Comparison of ENCODE assay signal across 25 mouse cellular contexts in the genomic region with DNA sequence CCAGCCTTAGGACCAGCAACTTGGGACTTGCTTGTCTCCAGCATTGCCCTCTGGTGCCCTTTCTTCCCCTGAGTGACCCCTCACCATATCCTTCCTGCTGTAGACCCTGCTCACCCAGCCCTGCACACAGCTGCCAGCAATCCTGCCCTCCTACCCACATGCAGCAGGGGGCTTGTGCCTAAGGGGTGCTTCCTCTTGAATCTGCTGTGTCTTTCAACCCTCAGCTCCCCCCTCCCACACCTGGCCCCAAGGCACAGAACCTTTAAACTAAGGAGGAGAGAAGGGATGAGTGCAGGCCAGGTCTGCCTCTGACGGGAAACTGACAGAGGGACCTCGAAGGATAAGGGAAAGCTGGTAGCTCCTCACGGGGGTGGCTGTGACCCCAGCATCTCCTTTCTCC. TPM values are rescaled to one million over a fixed set of nuclear protein-coding genes. Genes with fewer than 3 reads are reported as not detected.
A peak's percentile ranks its signal among the peaks of the same experiment; 100 is the strongest.
DNase-seq lines count a peak whose midpoint lies in the region; ATAC-seq and TF ChIP-seq lines count a peak whose summit lies in the region.
"Had no signal": no experiment of that assay in that cellular context is flagged by ENCODE, and none has a peak within 500 bp of the region (broad histone marks: within the 10 kb centered on the region; RNA-seq: fewer than 3 reads in every experiment).

No protein-coding gene starts in this region.

- H3K4me3 ChIP-seq in heart, embryonic 12.5 days: no peak overlapping the region
- H3K4me3 ChIP-seq in heart, embryonic 11.5 days (ENCODE audit: low read depth, low read length): no peak overlapping the region
- no peak overlapping the region for H3K4me3 ChIP-seq in thymus, adult 2 months (ENCODE audit: control insufficient read depth, insufficient read depth, low read length)
- H3K4me3 ChIP-seq in intestine, embryonic 15.5 days (replicated peaks): no peak overlapping the region
- H3K4me3 ChIP-seq: embryonic facial prominence, embryonic 13.5 days; embryonic facial prominence, embryonic 15.5 days; erythroblast, embryonic 14.5 days; forebrain, embryonic 10.5 days; forebrain, embryonic 12.5 days had no signal

- no peaks in the 10 kb centered on the region for H3K9me3 ChIP-seq in heart, embryonic 12.5 days (replicated peaks)
- no peaks in the 10 kb centered on the region for H3K9me3 ChIP-seq in heart, embryonic 11.5 days (replicated peaks; ENCODE audit: control insufficient read depth, low read length)
- no peaks in the 10 kb centered on the region for H3K9me3 ChIP-seq in intestine, embryonic 15.5 days
- H3K9me3 ChIP-seq: embryonic facial prominence, embryonic 13.5 days; embryonic facial prominence, embryonic 15.5 days; forebrain, embryonic 10.5 days; forebrain, embryonic 12.5 days had no signal

- H3K36me3 ChIP-seq in heart, embryonic 12.5 days: peaks cover 19% of the 10 kb centered on the region
- H3K36me3 ChIP-seq in heart, embryonic 11.5 days (ENCODE audit: control insufficient read depth, insufficient read depth, low read length): no peaks in the 10 kb centered on the region
- 0 out of 2 replicates have a peak, but pooled peaks cover 3% of the 10 kb centered on the region for H3K36me3 ChIP-seq in thymus, adult 2 months (ENCODE audit: control insufficient read depth, insufficient read depth, low read length)
- 0 out of 2 replicates have a peak, but pooled peaks cover 2% of the 10 kb centered on the region for H3K36me3 ChIP-seq in intestine, embryonic 15.5 days

- TF ChIP-seq CTCF in thymus, adult 2 months (IDR thresholded peaks at IDR 0.05; ENCODE audit: borderline replicate concordance, control insufficient read depth, extremely low read depth, insufficient read depth, low read length, poor library complexity): peak; percentile 38; the same call in 1 of the 2 replicates

- no peak for DNase-seq in thymus, adult 2 months
- no peak for DNase-seq in thymus, adult 18-20 months
- DNase-seq in thymus, postnatal 10 days (ENCODE audit: low spot score in 2 of 2): peak; percentile 45 to 49
- DNase-seq in thymus, postnatal 14 days: peak; percentile 64
- no peak for DNase-seq in cerebellum, adult 9-11 months
- DNase-seq: adrenal gland, adult 2 months; adrenal gland, postnatal 10 days; adrenal gland, postnatal 25 days; cerebellum, adult 11 months; cerebellum, adult 18-20 months; cerebellum, adult 8-10 months; cerebellum, postnatal 10 days; cerebellum, postnatal 25 days; embryo, embryonic 11 days had no signal

- H3K4me1 ChIP-seq in heart, embryonic 12.5 days (replicated peaks): peaks cover 23% of the 10 kb centered on the region
- H3K4me1 ChIP-seq in heart, embryonic 11.5 days (ENCODE audit: control insufficient read depth, insufficient read depth, low read length): peaks cover 21% of the 10 kb centered on the region
- H3K4me1 ChIP-seq in thymus, adult 2 months (replicated peaks; ENCODE audit: control insufficient read depth, insufficient read depth, low read length): peaks cover 39% of the 10 kb centered on the region
- H3K4me1 ChIP-seq in intestine, embryonic 15.5 days (replicated peaks): no peaks in the 10 kb centered on the region
- H3K4me1 ChIP-seq: embryonic facial prominence, embryonic 13.5 days; embryonic facial prominence, embryonic 15.5 days had no signal

- WGBS in heart, embryonic 12.5 days: 58% methylated on average over 3 of the region's 3 CpGs
- 58% methylated on average over 3 of the region's 3 CpGs for WGBS in heart, embryonic 11.5 days (ENCODE audit: insufficient replicate concordance)
- WGBS in thymus, adult 2 months: 74% methylated on average over 3 of the region's 3 CpGs
- 78% methylated on average over 3 of the region's 3 CpGs for WGBS in intestine, embryonic 15.5 days

- H3K4me2 ChIP-seq in heart, embryonic 12.5 days: no peak overlapping the region
- no peak overlapping the region for H3K4me2 ChIP-seq in heart, embryonic 11.5 days
- no peak overlapping the region for H3K4me2 ChIP-seq in intestine, embryonic 15.5 days (replicated peaks)
- H3K4me2 ChIP-seq: embryonic facial prominence, embryonic 13.5 days; embryonic facial prominence, embryonic 15.5 days; forebrain, embryonic 12.5 days had no signal

- peaks cover 56% of the 10 kb centered on the region for H3K27me3 ChIP-seq in heart, embryonic 12.5 days (replicated peaks)
- H3K27me3 ChIP-seq in heart, embryonic 11.5 days (ENCODE audit: control insufficient read depth, insufficient read depth, low read length): peaks cover 17% of the 10 kb centered on the region
- H3K27me3 ChIP-seq in thymus, adult 2 months (ENCODE audit: control insufficient read depth, insufficient read depth, low read length): no peaks in the 10 kb centered on the region
- peaks cover 17% of the 10 kb centered on the region for H3K27me3 ChIP-seq in intestine, embryonic 15.5 days (replicated peaks)

- no peak for ATAC-seq in heart, embryonic 12.5 days (ENCODE audit: insufficient number of reproducible peaks, low FRiP score)
- ATAC-seq in heart, embryonic 11.5 days (replicated peaks; ENCODE audit: insufficient number of reproducible peaks, low FRiP score, low TSS enrichment): no peak
- ATAC-seq in intestine, embryonic 15.5 days: no peak
- ATAC-seq: forebrain, embryonic 14.5 days; forebrain, embryonic 16.5 days had no signal

- TF ChIP-seq POLR2A in thymus, adult 2 months (IDR thresholded peaks at IDR 0.05; ENCODE audit: control insufficient read depth, extremely low read depth, insufficient read depth, low read length, poor library complexity): no peak

- H3K27ac ChIP-seq in heart, embryonic 12.5 days (ENCODE audit: poor library complexity, severe bottlenecking): no peak overlapping the region
- H3K27ac ChIP-seq in heart, embryonic 11.5 days (ENCODE audit: low read depth, low read length): no peak overlapping the region
- H3K27ac ChIP-seq in thymus, adult 2 months (ENCODE audit: control insufficient read depth, insufficient read depth, low read length): no peak overlapping the region
- H3K27ac ChIP-seq in intestine, embryonic 15.5 days: no peak overlapping the region
- H3K27ac ChIP-seq: embryonic facial prominence, embryonic 13.5 days; embryonic facial prominence, embryonic 15.5 days; forebrain, embryonic 10.5 days; forebrain, embryonic 12.5 days had no signal

- 0 out of 2 replicates have a peak overlapping the region, but pooled peaks have one; percentile 21 for H3K9ac ChIP-seq in heart, embryonic 12.5 days
- H3K9ac ChIP-seq in heart, embryonic 11.5 days (ENCODE audit: low read depth, low read length): no peak overlapping the region
- no peak overlapping the region for H3K9ac ChIP-seq in intestine, embryonic 15.5 days
- H3K9ac ChIP-seq: embryonic facial prominence, embryonic 13.5 days; embryonic facial prominence, embryonic 15.5 days; forebrain, embryonic 12.5 days had no signal

RNA-seq across cellular contexts. Expression of a gene that starts 24.3 kb away (rescaled TPM):
- polyA plus RNA-seq in heart, embryonic 12.5 days (2016; fragmentation: Nextera tagmentation; extraction: Ambion mirVana): 0.15 and 0.21 TPM in 2 replicates
- 0.13 TPM in 1 of 2 replicates, not detected in the other for polyA plus RNA-seq in heart, embryonic 11.5 days (2014; fragmentation: Nextera tagmentation; extraction: Ambion mirVana)
- 6.5 and 7.1 TPM in 2 replicates for polyA plus RNA-seq in thymus, adult 2 months (2012; rRNA removed)
- polyA plus RNA-seq in intestine, embryonic 15.5 days (2015; fragmentation: Nextera tagmentation; extraction: Ambion mirVana): 0.05 and 0.09 TPM in 2 replicates
- polyA plus RNA-seq: C2C12; embryonic facial prominence, embryonic 13.5 days; embryonic facial prominence, embryonic 15.5 days; forebrain, embryonic 10.5 days; forebrain, embryonic 12.5 days had no signal

RNA-seq across cellular contexts. Expression of a gene that starts 34.1 kb away (rescaled TPM):
- 11.3 and 12.3 TPM in 2 replicates for polyA plus RNA-seq in heart, embryonic 12.5 days (2016; fragmentation: Nextera tagmentation; extraction: Ambion mirVana)
- polyA plus RNA-seq in heart, embryonic 11.5 days (2014; fragmentation: Nextera tagmentation; extraction: Ambion mirVana): 10.0 and 12.0 TPM in 2 replicates
- polyA plus RNA-seq in thymus, adult 2 months (2012; rRNA removed): 31.8 and 36.3 TPM in 2 replicates
- 17.2 and 20.8 TPM in 2 replicates for polyA plus RNA-seq in intestine, embryonic 15.5 days (2015; fragmentation: Nextera tagmentation; extraction: Ambion mirVana)

RNA-seq across cellular contexts. Expression of a gene that starts 54.7 kb away (rescaled TPM):
- 0.51 and 0.86 TPM in 2 replicates for polyA plus RNA-seq in heart, embryonic 12.5 days (2016; fragmentation: Nextera tagmentation; extraction: Ambion mirVana)
- 0.89 and 1.2 TPM in 2 replicates for polyA plus RNA-seq in heart, embryonic 11.5 days (2014; fragmentation: Nextera tagmentation; extraction: Ambion mirVana)
- polyA plus RNA-seq in thymus, adult 2 months (2012; rRNA removed): 1.6 and 2.1 TPM in 2 replicates
- 1.5 and 1.7 TPM in 2 replicates for polyA plus RNA-seq in intestine, embryonic 15.5 days (2015; fragmentation: Nextera tagmentation; extraction: Ambion mirVana)

RNA-seq across cellular contexts. Expression of a gene that starts 55.1 kb away (rescaled TPM):
- polyA plus RNA-seq in heart, embryonic 12.5 days (2016; fragmentation: Nextera tagmentation; extraction: Ambion mirVana): 13.1 and 13.3 TPM in 2 replicates
- 13.7 and 15.7 TPM in 2 replicates for polyA plus RNA-seq in heart, embryonic 11.5 days (2014; fragmentation: Nextera tagmentation; extraction: Ambion mirVana)
- polyA plus RNA-seq in thymus, adult 2 months (2012; rRNA removed): 9.8 and 11.8 TPM in 2 replicates
- polyA plus RNA-seq in intestine, embryonic 15.5 days (2015; fragmentation: Nextera tagmentation; extraction: Ambion mirVana): 20.5 and 20.6 TPM in 2 replicates

RNA-seq across cellular contexts. Expression of a gene that starts 55.5 kb away (rescaled TPM):
- polyA plus RNA-seq in heart, embryonic 12.5 days (2016; fragmentation: Nextera tagmentation; extraction: Ambion mirVana): 8.4 TPM in 2 replicates
- polyA plus RNA-seq in heart, embryonic 11.5 days (2014; fragmentation: Nextera tagmentation; extraction: Ambion mirVana): 7.5 and 8.2 TPM in 2 replicates
- polyA plus RNA-seq in thymus, adult 2 months (2012; rRNA removed): 24.1 and 26.8 TPM in 2 replicates
- 9.3 and 12.2 TPM in 2 replicates for polyA plus RNA-seq in intestine, embryonic 15.5 days (2015; fragmentation: Nextera tagmentation; extraction: Ambion mirVana)

Comparison
In these comparisons a context has a peak if more than half of its experiments do, and no peak if none do; other contexts are left out.
1. DNase-seq: peak in thymus, postnatal 10 days (2 of 2) and thymus, postnatal 14 days (single experiment); none in thymus, adult 2 months (single experiment), thymus, adult 18-20 months (0 of 2) and cerebellum, adult 9-11 months (single experiment).